Mouse (Mus musculus): ENCODE measurements around the gene Fhl2. TPM values are rescaled to one million over a fixed set of nuclear protein-coding genes. Genes with fewer than 3 reads are reported as not detected.

Gene Fhl2
- polyA plus RNA-seq, 1 experiment from 2014 or later: 31.2 TPM

DNA sequence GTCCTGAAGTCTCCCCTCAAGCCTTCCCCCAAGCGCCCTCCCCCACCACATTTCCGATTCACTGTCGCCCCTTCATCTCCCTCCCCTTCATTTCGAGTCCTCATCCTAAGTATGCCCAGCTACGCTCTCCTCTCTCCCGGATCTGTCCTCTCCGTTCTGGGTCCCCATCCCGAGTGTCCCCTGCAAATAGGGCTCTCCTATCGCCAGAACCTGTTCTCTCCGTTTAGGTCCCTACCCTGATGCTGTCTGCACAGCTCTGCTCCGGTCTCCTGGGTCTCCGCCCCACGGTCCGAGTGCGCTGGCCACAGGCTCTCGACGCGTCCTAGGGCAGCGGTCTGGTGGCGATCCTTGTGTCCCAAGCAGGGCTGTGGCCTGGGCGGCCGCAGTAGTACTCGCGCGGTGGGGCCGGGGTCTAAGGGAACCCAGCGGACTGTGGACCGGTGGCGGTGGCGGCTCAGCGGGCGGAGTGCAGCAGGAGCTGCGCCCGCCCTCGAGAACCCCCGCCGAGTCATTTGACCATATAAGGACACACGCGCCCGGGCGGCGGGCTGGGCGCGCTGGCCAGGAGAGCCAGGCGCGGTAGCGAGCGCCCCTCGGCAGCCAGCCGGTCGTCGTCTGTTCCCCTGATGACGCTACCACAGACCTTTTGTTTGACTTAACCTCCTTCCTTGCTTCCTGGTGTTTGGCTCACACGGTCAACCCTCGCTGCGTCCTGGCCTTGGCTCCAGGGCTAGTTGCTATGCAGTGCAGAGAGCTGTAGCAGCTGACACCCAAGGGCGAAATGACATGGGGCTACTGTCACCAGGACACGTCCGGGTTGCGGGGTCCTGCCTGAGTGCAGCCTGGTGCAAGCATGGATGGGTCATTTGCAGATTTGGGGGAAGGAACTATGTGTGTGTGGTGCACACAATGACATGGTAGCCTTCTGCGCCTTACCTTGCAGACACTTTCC, 33.0 kb downstream of the Fhl2 start:
- H3K9me3 ChIP-seq (ENCODE audit: control insufficient read depth, low read length): no peaks in the 10 kb centered on the region
- H3K4me1 ChIP-seq (replicated peaks; ENCODE audit: control insufficient read depth, insufficient read depth, low read length): peaks cover 12% of the 10 kb centered on the region; the same call in 1 of the 2 replicates
- H3K36me3 ChIP-seq (ENCODE audit: control insufficient read depth, insufficient read depth, low read length): no peaks in the 10 kb centered on the region
- peak overlapping the region; percentile 70 for H3K4me3 ChIP-seq (ENCODE audit: low read length)
- H3K27me3 ChIP-seq (ENCODE audit: control insufficient read depth, insufficient read depth, low read depth, low read length): no peaks in the 10 kb centered on the region; the same call in 1 of the 2 replicates
- peak overlapping the region; percentile 98 for H3K4me2 ChIP-seq (ENCODE audit: low read depth, low read length)
- peak overlapping the region; percentile 53; the same call in 1 of the 2 replicates for H3K27ac ChIP-seq (ENCODE audit: low read length)
- peak; percentile 94 for ATAC-seq (ENCODE audit: low read depth)
- H3K9ac ChIP-seq (ENCODE audit: low read length): peak overlapping the region; percentile 71
- 4% methylated on average over 60 of the region's 61 CpGs for WGBS

DNA sequence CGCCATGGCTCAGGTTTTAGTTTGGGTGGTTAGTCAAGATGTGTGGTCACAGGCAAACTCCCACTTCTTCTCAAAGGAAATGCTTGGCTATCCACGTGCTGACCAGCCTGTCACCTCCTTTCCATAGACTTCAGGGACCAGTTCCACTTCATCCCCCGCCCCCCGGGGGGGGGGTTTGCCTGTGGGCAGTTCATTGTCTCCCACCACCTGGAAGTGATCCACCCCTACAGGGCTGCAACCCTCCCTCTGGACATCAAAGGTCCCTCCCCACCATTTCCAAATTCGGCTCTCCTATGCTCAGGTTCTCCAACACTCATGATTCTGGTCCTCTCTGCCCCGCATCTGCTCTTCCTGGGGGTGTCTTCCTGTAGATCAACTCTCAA, 33.7 kb downstream of the Fhl2 start:
- peak overlapping the region; percentile 70 for H3K4me3 ChIP-seq (ENCODE audit: low read length)
- H3K9ac ChIP-seq (ENCODE audit: low read length): peak overlapping the region; percentile 71
- ATAC-seq (ENCODE audit: low read depth): peak; percentile 24; the same call in 1 of the 2 replicates
- no peaks in the 10 kb centered on the region for H3K36me3 ChIP-seq (ENCODE audit: control insufficient read depth, insufficient read depth, low read length)
- WGBS: 2% methylated on average over 6 of the region's 6 CpGs
- H3K27me3 ChIP-seq (ENCODE audit: control insufficient read depth, insufficient read depth, low read depth, low read length): no peaks in the 10 kb centered on the region; the same call in 1 of the 2 replicates
- H3K4me1 ChIP-seq (replicated peaks; ENCODE audit: control insufficient read depth, insufficient read depth, low read length): peaks cover 12% of the 10 kb centered on the region; the same call in 1 of the 2 replicates
- H3K9me3 ChIP-seq (ENCODE audit: control insufficient read depth, low read length): no peaks in the 10 kb centered on the region
- no peak overlapping the region for H3K27ac ChIP-seq (ENCODE audit: low read length)
- peak overlapping the region; percentile 98 for H3K4me2 ChIP-seq (ENCODE audit: low read depth, low read length)

DNA sequence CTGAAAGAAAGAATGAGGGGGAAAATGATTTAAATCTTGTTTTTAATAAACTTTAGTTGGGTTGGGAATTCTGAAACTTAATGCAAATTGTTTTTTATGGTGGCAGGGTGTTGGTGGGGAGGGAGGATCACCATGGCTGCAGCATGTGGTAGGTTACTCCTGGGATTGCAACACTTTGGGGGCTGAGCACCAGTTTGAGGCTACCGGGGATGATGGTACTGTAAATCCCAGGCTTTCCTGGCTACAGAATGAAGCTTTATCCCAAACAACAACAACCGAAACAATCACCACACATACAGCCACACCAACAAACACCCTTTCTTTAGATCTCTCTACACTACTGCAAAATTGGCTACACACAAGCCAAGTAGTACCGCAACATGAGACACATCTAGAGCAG, 34.4 kb downstream of the Fhl2 start:
- H3K9me3 ChIP-seq (ENCODE audit: control insufficient read depth, low read length): no peaks in the 10 kb centered on the region
- H3K4me3 ChIP-seq (ENCODE audit: low read length): peak overlapping the region; percentile 70; the same call in 1 of the 2 replicates
- WGBS: 86% methylated on average over 3 of the region's 3 CpGs
- H3K9ac ChIP-seq (ENCODE audit: low read length): no peak overlapping the region
- H3K4me1 ChIP-seq (replicated peaks; ENCODE audit: control insufficient read depth, insufficient read depth, low read length): peaks cover 12% of the 10 kb centered on the region; the same call in 1 of the 2 replicates
- H3K27ac ChIP-seq (ENCODE audit: low read length): no peak overlapping the region
- no peak for ATAC-seq (ENCODE audit: low read depth)
- no peaks in the 10 kb centered on the region for H3K36me3 ChIP-seq (ENCODE audit: control insufficient read depth, insufficient read depth, low read length)
- H3K27me3 ChIP-seq (ENCODE audit: control insufficient read depth, insufficient read depth, low read depth, low read length): no peaks in the 10 kb centered on the region; the same call in 1 of the 2 replicates
- peak overlapping the region; percentile 98 for H3K4me2 ChIP-seq (ENCODE audit: low read depth, low read length)

DNA sequence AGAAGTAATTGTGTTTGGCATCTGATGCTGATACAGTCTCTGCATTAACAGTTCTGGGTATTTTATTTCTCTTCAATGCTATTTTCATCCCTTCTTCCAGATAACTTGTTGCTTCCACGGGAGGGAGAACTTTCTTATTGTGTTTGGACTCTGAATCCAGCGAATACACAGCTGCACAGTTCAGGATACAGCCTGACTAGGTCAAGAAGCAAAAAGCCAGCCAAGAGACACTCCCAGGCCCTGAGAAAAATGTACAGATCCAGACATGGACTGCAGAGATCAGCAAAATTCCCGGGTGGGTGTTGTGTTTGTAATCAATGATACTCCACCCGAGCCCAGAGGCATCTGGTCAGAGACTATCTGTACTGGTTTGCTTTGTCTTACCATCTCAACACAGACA, 37.4 kb downstream of the Fhl2 start:
- H3K4me2 ChIP-seq (ENCODE audit: low read depth, low read length): no peak overlapping the region
- no peak overlapping the region for H3K9ac ChIP-seq (ENCODE audit: low read length)
- 39% methylated on average over 4 of the region's 4 CpGs for WGBS
- peaks cover 12% of the 10 kb centered on the region; the same call in 1 of the 2 replicates for H3K4me1 ChIP-seq (replicated peaks; ENCODE audit: control insufficient read depth, insufficient read depth, low read length)
- H3K36me3 ChIP-seq (ENCODE audit: control insufficient read depth, insufficient read depth, low read length): no peaks in the 10 kb centered on the region
- no peak for ATAC-seq (ENCODE audit: low read depth)
- H3K27me3 ChIP-seq (ENCODE audit: control insufficient read depth, insufficient read depth, low read depth, low read length): no peaks in the 10 kb centered on the region; the same call in 1 of the 2 replicates
- no peaks in the 10 kb centered on the region for H3K9me3 ChIP-seq (ENCODE audit: control insufficient read depth, low read length)
- no peak overlapping the region for H3K27ac ChIP-seq (ENCODE audit: low read length)
- H3K4me3 ChIP-seq (ENCODE audit: low read length): no peak overlapping the region

DNA sequence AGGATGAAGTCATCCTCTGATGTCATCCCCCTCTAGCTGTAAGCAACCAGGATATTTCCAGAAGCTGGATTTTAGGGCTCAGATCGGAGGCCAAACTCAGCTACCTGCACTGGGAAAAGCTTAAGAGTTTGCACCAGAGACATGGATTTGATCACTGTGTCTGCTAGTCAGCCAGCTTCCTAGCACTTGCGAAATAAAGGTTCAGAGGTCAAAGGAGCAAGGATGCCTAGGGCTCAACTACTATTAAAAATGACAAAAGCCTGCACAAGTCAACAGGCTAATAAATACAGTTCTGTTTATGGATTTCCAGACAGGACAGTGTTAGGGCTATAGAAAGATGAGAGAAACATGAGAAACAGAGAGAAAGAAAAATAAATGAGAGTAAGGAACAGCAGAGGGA, 38.9 kb downstream of the Fhl2 start:
- Histone ChIP-seq H3K27ac (ENCODE audit: low read length) (no peak overlapping the region), H3K27me3 (ENCODE audit: control insufficient read depth, insufficient read depth, low read depth, low read length) (no peaks in the 10 kb centered on the region), H3K9me3 (ENCODE audit: control insufficient read depth, low read length) (no peaks in the 10 kb centered on the region), H3K9ac (ENCODE audit: low read length) (no peak overlapping the region), H3K36me3 (ENCODE audit: control insufficient read depth, insufficient read depth, low read length) (no peaks in the 10 kb centered on the region), H3K4me1 (replicated peaks; ENCODE audit: control insufficient read depth, insufficient read depth, low read length) (peaks cover 2% of the 10 kb centered on the region; the same call in 1 of the 2 replicates), H3K4me3 (ENCODE audit: low read length) (no peak overlapping the region), H3K4me2 (ENCODE audit: low read depth, low read length) (no peak overlapping the region)
- ATAC-seq (ENCODE audit: low read depth): no peak
- 89% methylated on average over 2 of the region's 2 CpGs for WGBS

DNA sequence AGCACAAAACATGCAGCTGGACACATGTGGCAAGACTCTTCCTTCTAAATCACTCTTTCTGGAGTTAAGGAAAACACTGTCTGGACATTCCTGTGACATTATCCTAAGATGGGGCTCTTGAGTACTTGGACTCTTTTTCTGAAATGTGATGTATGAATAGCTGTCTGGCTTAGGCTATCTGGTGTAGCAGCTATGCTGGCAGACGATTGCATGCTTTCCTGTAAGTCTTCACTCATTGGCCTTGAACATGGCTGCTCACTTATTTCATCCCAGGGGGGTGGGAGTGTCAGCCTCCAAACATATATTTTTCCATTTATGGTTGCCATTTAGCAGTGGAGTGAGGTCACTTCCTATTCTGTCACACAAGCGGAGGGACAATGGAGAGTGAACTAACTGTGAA, 42.3 kb downstream of the Fhl2 start:
- WGBS: 44% methylated on average over 2 of the region's 2 CpGs
- H3K36me3 ChIP-seq (ENCODE audit: control insufficient read depth, insufficient read depth, low read length): no peaks in the 10 kb centered on the region
- no peak overlapping the region for H3K4me2 ChIP-seq (ENCODE audit: low read depth, low read length)
- no peaks in the 10 kb centered on the region for H3K27me3 ChIP-seq (ENCODE audit: control insufficient read depth, insufficient read depth, low read depth, low read length)
- H3K4me3 ChIP-seq (ENCODE audit: low read length): no peak overlapping the region
- H3K9ac ChIP-seq (ENCODE audit: low read length): no peak overlapping the region
- peaks cover 1% of the 10 kb centered on the region; the same call in 1 of the 2 replicates for H3K4me1 ChIP-seq (replicated peaks; ENCODE audit: control insufficient read depth, insufficient read depth, low read length)
- no peaks in the 10 kb centered on the region for H3K9me3 ChIP-seq (ENCODE audit: control insufficient read depth, low read length)
- H3K27ac ChIP-seq (ENCODE audit: low read length): no peak overlapping the region
- ATAC-seq (ENCODE audit: low read depth): peak; percentile 73; the same call in 1 of the 2 replicates

DNA sequence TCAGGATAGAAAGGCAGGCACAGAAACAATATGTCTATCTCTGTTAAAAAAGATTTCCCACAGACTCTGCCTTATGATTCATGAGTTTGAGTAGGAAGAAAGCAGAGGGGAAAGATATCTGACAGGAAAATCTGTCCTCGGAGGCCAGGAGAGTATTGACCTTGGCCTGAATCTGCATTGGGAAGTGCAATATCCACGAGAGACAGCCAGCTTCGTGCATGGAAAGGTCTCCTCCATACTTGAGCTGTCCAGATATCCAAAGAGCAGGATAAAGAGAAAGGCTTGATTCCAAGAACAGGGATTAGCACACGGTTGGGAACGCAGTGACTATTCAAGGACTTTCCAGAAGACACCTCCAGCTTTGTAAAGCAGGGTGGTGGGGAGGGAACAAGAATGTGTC, 43.2 kb downstream of the Fhl2 start:
- H3K4me3 ChIP-seq (ENCODE audit: low read length): no peak overlapping the region
- no peak overlapping the region for H3K27ac ChIP-seq (ENCODE audit: low read length)
- H3K4me2 ChIP-seq (ENCODE audit: low read depth, low read length): no peak overlapping the region
- no peaks in the 10 kb centered on the region for H3K36me3 ChIP-seq (ENCODE audit: control insufficient read depth, insufficient read depth, low read length)
- H3K9me3 ChIP-seq (ENCODE audit: control insufficient read depth, low read length): no peaks in the 10 kb centered on the region
- no peak overlapping the region for H3K9ac ChIP-seq (ENCODE audit: low read length)
- no peaks in the 10 kb centered on the region for H3K27me3 ChIP-seq (ENCODE audit: control insufficient read depth, insufficient read depth, low read depth, low read length)
- ATAC-seq (ENCODE audit: low read depth): no peak
- 60% methylated on average over 5 of the region's 5 CpGs for WGBS
- H3K4me1 ChIP-seq (replicated peaks; ENCODE audit: control insufficient read depth, insufficient read depth, low read length): no peaks in the 10 kb centered on the region

DNA sequence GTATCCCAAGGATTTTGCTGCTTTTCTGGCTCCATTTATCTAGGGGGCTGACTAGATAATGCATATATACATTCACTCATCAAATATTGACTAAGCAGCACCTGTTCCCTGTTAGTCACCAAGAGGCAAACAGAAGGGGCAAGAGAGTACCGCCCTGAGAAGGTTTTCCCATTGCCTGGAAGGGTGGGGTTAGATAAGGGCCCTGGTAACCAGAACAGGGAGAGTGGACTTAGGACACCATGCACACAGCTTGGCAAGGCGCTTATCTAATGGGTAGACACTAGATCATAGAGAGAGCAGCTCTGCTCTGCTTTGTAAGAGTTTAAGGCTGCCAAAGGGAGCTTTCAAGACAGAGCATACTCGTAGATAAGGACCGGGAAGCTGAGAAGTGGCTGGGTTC, 44.2 kb downstream of the Fhl2 start:
- 50% methylated on average over 4 of the region's 4 CpGs for WGBS
- 0 out of 2 replicates have a peak, but pooled peaks have one; percentile 34 for ATAC-seq (ENCODE audit: low read depth)
- Histone ChIP-seq H3K36me3 (ENCODE audit: control insufficient read depth, insufficient read depth, low read length) (no peaks in the 10 kb centered on the region), H3K4me2 (ENCODE audit: low read depth, low read length) (no peak overlapping the region), H3K4me3 (ENCODE audit: low read length) (no peak overlapping the region), H3K9ac (ENCODE audit: low read length) (no peak overlapping the region), H3K4me1 (replicated peaks; ENCODE audit: control insufficient read depth, insufficient read depth, low read length) (no peaks in the 10 kb centered on the region), H3K9me3 (ENCODE audit: control insufficient read depth, low read length) (no peaks in the 10 kb centered on the region), H3K27me3 (ENCODE audit: control insufficient read depth, insufficient read depth, low read depth, low read length) (no peaks in the 10 kb centered on the region), H3K27ac (ENCODE audit: low read length) (no peak overlapping the region)

DNA sequence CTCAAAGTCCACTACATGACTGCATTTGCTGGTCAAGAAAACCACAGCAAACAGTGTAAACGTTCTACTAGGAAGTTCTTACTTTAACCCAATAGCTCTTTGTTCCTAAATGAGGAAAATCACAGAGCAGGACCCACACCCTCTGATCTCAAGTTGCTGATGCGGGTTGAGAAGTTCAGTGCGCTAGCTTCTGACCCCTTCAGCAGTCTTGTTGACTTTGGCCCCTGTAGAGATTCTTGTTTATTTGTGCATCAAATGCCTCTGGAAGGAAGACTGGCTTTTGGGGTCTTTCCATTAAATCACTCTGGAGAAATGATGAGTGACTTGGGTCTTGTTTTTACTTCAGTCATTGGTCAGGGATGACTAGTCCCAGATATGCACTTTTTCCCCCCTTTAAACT, 46.6 kb downstream of the Fhl2 start:
- 38% methylated on average over 3 of the region's 3 CpGs for WGBS
- Histone ChIP-seq H3K4me3 (ENCODE audit: low read length) (no peak overlapping the region), H3K27me3 (ENCODE audit: control insufficient read depth, insufficient read depth, low read depth, low read length) (no peaks in the 10 kb centered on the region), H3K36me3 (ENCODE audit: control insufficient read depth, insufficient read depth, low read length) (no peaks in the 10 kb centered on the region), H3K9me3 (ENCODE audit: control insufficient read depth, low read length) (no peaks in the 10 kb centered on the region), H3K4me1 (replicated peaks; ENCODE audit: control insufficient read depth, insufficient read depth, low read length) (no peaks in the 10 kb centered on the region; the same call in 1 of the 2 replicates), H3K27ac (ENCODE audit: low read length) (no peak overlapping the region), H3K4me2 (ENCODE audit: low read depth, low read length) (no peak overlapping the region), H3K9ac (ENCODE audit: low read length) (no peak overlapping the region)
- ATAC-seq (ENCODE audit: low read depth): no peak
